Mouse (Mus musculus) small intestine, adult 2 months (tissue): ENCODE data around the gene Nrip1. TPM values are rescaled to one million over a fixed set of nuclear protein-coding genes. Genes with fewer than 3 reads are reported as not detected.
A peak's percentile ranks its signal among the peaks of the same experiment; 100 is the strongest.

Experiments used
- H3K27ac ChIP-seq: fragments of 200-500 bp; 2 replicates; pipeline ENCODE4 v1.5.1; 2012; ENCODE audit warnings: low read depth, low read length, control low read depth, inconsistent platforms; ENCODE audit not compliant: insufficient read depth
- H3K27me3 ChIP-seq: fragments of 200-500 bp; 2 replicates; pipeline ENCODE4 v1.6.1; 2012; ENCODE audit warnings: mild to moderate bottlenecking, moderate library complexity, low read length, inconsistent platforms; ENCODE audit not compliant: control insufficient read depth, insufficient read depth
- H3K36me3 ChIP-seq: fragments of 200-500 bp; 2 replicates; pipeline ENCODE4 v1.6.1; 2012; ENCODE audit warnings: mild to moderate bottlenecking, low read length, control low read depth, inconsistent platforms; ENCODE audit not compliant: control insufficient read depth, insufficient read depth
- H3K4me1 ChIP-seq: fragments of 200-500 bp; 2 replicates; pipeline ENCODE4 v1.6.1; 2012; ENCODE audit warnings: low read length, inconsistent platforms, mixed read lengths; ENCODE audit not compliant: control insufficient read depth, insufficient read depth, insufficient read length
- H3K4me3 ChIP-seq: fragments of 200-500 bp; 2 replicates; pipeline ENCODE4 v1.5.1; 2012; ENCODE audit warnings: low read depth, mild to moderate bottlenecking, control low read depth, inconsistent platforms, low read length, moderate library complexity
- CTCF ChIP-seq: fragments of 200-500 bp; IDR thresholded peaks from 2 replicates; pipeline ENCODE4 v1.5.1; 2012; ENCODE audit warnings: low read depth, mild to moderate bottlenecking, control low read depth, inconsistent platforms, low read length, moderate library complexity, mixed read lengths; ENCODE audit not compliant: insufficient replicate concordance, insufficient read length; ENCODE audit errors: extremely low read depth
- POLR2A ChIP-seq: fragments of 200-500 bp; IDR thresholded peaks from 2 replicates; pipeline ENCODE4 v1.6.1; 2012; ENCODE audit warnings: low read depth, mild to moderate bottlenecking, control low read depth, inconsistent platforms, low read length, moderate library complexity
- WGBS: fragments of 180-500 bp; shearing (Covaris S2); methylation state at CpG from one replicate; pipeline ENCODE4 v1.1.7; 2018; 5-methylcytosine and 5-hydroxymethylcytosine counted together
- polyA plus RNA-seq: library from polyadenylated mRNA; depleted of rRNA; stranded (reverse); fragments of >200 nt; gene quantifications from 2 replicates; pipeline ENCODE4 v1.2.3, GENCODE M21; 2012

The Nrip1 gene
- polyA plus RNA-seq, 1 experiment, result 18.6 TPM

GRCm38 (mm10) chr16:76301037-76301727, 72.4 kb downstream of the Nrip1 start:
- Histone ChIP-seq H3K27me3 (no peaks in the 10 kb centered on the region), H3K4me3 (no peak overlapping the region), H3K4me1 (peaks cover 3% of the 10 kb centered on the region; the same call in 1 of the 2 replicates), H3K36me3 (peaks cover 5% of the 10 kb centered on the region), H3K27ac (no peak overlapping the region)
- TF ChIP-seq POLR2A (no peak), CTCF (no peak)
- 61% methylated on average over 8 of the region's 8 CpGs for WGBS

- no peaks in the 10 kb centered on the region for H3K27me3 ChIP-seq
- H3K36me3 ChIP-seq, result peaks cover 5% of the 10 kb centered on the region; the same call in 1 of the 2 replicates
- no peak overlapping the region for H3K27ac ChIP-seq
- peaks cover 3% of the 10 kb centered on the region; the same call in 1 of the 2 replicates for H3K4me1 ChIP-seq
- no peak overlapping the region for H3K4me3 ChIP-seq
- no peak for TF ChIP-seq CTCF
- no peak for TF ChIP-seq POLR2A
- WGBS, result 79% methylated on average over 6 of the region's 6 CpGs
Observed at GRCm38 (mm10) chr16:76300452-76300851, 73.2 kb downstream of the Nrip1 start.

GRCm38 (mm10) chr16:76299511-76299910, 74.1 kb downstream of the Nrip1 start:
- Histone ChIP-seq H3K4me3 (no peak overlapping the region), H3K27ac (no peak overlapping the region), H3K36me3 (peaks cover 8% of the 10 kb centered on the region), H3K4me1 (peaks cover 9% of the 10 kb centered on the region), H3K27me3 (no peaks in the 10 kb centered on the region)
- 60% methylated on average over 2 of the region's 2 CpGs for WGBS
- no peak for TF ChIP-seq CTCF
- no peak for TF ChIP-seq POLR2A

GRCm38 (mm10) chr16:76295322-76295721, 78.3 kb downstream of the Nrip1 start:
- WGBS, result 75% methylated on average over 14 of the region's 14 CpGs

GRCm38 (mm10) chr16:76294550-76294949, 79.1 kb downstream of the Nrip1 start:
- Histone ChIP-seq H3K4me1 (peaks cover 19% of the 10 kb centered on the region), H3K27me3 (no peaks in the 10 kb centered on the region), H3K27ac (peak overlapping the region; percentile 91), H3K36me3 (peaks cover 42% of the 10 kb centered on the region), H3K4me3 (no peak overlapping the region)
- TF ChIP-seq CTCF, result no peak
- no peak for TF ChIP-seq POLR2A
- 60% methylated on average over 15 of the region's 15 CpGs for WGBS

More at GRCm38 (mm10) chr16:76295322-76295721, 78.3 kb downstream of the Nrip1 start:
- H3K27me3 ChIP-seq, result no peaks in the 10 kb centered on the region
- TF ChIP-seq CTCF, result no peak
- no peak for TF ChIP-seq POLR2A
- peaks cover 40% of the 10 kb centered on the region for H3K36me3 ChIP-seq
- peaks cover 19% of the 10 kb centered on the region for H3K4me1 ChIP-seq
- no peak overlapping the region; the same call in 1 of the 2 replicates for H3K27ac ChIP-seq
- H3K4me3 ChIP-seq, result no peak overlapping the region

- TF ChIP-seq POLR2A (no peak), CTCF (no peak)
- Histone ChIP-seq H3K27me3 (no peaks in the 10 kb centered on the region), H3K4me1 (peaks cover 19% of the 10 kb centered on the region), H3K27ac (peak overlapping the region; percentile 91), H3K4me3 (0 out of 2 replicates have a peak overlapping the region, but pooled peaks have one; percentile 1), H3K36me3 (peaks cover 43% of the 10 kb centered on the region)
- 29% methylated on average over 20 of the region's 20 CpGs for WGBS
Observed at GRCm38 (mm10) chr16:76293765-76294463, 79.7 kb downstream of the Nrip1 start.

- TF ChIP-seq CTCF (no peak), POLR2A (no peak)
- H3K27ac ChIP-seq, result peak overlapping the region; percentile 59; the same call in 1 of the 2 replicates
- H3K27me3 ChIP-seq, result no peaks in the 10 kb centered on the region
- H3K4me1 ChIP-seq, result peaks cover 19% of the 10 kb centered on the region
- peaks cover 44% of the 10 kb centered on the region for H3K36me3 ChIP-seq
- 93% methylated on average over 21 of the region's 21 CpGs for WGBS
- no peak overlapping the region for H3K4me3 ChIP-seq
Observed at GRCm38 (mm10) chr16:76293176-76293575, 80.5 kb downstream of the Nrip1 start.
